Mouse (Mus musculus): ENCODE results near the gene Lpin1. TPM values are rescaled to one million over a fixed set of nuclear protein-coding genes. Genes with fewer than 3 reads are reported as not detected.

Lpin1 gene
- polyA plus RNA-seq, 1 experiment from 2014 or later = 18.3 TPM

- WGBS = 71% methylated on average over 15 of the region's 15 CpGs
- Histone ChIP-seq H3K4me3 (no peak overlapping the region), H3K9me3 (no peaks in the 10 kb centered on the region), H3K27me3 (no peaks in the 10 kb centered on the region), H3K4me2 (no peak overlapping the region), H3K27ac (peak overlapping the region; percentile 64), H3K36me3 (peaks cover 12% of the 10 kb centered on the region), H3K9ac (peak overlapping the region; percentile 55; the same call in 1 of the 2 replicates), H3K4me1 (replicated peaks) (peaks cover 12% of the 10 kb centered on the region)
- peak; percentile 63 for ATAC-seq (ENCODE audit: low FRiP score)
Observed at GRCm38 (mm10) chr12:16531956-16532859, 78.6 kb downstream of the Lpin1 start.

DNA sequence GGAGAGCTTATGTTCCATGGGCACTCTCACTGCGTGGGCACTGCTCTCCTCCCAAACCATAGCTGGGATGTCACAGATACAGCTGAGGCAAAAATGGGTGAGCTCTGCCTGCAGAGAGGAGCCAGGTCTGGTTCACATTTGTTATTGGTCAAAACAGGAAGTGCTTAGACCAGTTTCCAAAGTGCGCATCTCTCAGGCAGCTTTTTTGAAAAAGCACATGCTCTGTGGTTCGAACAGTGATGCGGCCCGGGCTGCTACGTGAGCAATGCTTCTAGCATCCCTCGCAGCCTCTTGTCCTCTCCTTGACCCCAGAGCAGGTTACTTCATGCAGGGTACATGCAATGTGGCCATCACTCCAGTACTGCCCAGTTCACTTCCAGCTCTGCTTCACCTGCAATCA, 82.1 kb downstream of the Lpin1 start:
- H3K27ac ChIP-seq = no peak overlapping the region
- no peaks in the 10 kb centered on the region for H3K36me3 ChIP-seq
- WGBS = 92% methylated on average over 7 of the region's 7 CpGs
- H3K4me3 ChIP-seq = no peak overlapping the region
- peaks cover 7% of the 10 kb centered on the region; the same call in 1 of the 2 replicates for H3K9me3 ChIP-seq
- no peak overlapping the region for H3K9ac ChIP-seq
- ATAC-seq (ENCODE audit: low FRiP score) = no peak
- H3K27me3 ChIP-seq = no peaks in the 10 kb centered on the region
- peaks cover 12% of the 10 kb centered on the region for H3K4me1 ChIP-seq (replicated peaks)
- no peak overlapping the region for H3K4me2 ChIP-seq

DNA sequence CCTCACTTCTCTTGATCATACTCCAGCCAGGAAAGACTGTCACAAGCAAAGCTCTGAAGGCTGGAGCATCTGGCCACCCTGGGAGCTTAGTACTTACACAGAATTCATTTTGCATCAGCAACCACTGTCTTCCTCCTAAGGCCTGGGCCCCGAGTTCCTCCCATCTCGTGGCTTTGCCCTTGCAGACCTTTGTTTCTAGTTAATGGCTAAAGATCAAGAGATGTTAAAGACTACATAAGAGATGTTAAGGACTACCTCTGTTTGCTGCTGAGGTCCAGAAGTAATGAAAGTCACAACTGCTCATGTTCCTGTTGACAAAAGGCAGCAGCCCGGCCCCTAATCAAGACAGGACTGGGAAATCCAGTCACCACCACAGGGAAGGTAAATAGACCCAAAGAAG, 82.8 kb downstream of the Lpin1 start:
- ATAC-seq (ENCODE audit: low FRiP score) = no peak
- H3K36me3 ChIP-seq = no peaks in the 10 kb centered on the region
- WGBS = 83% methylated on average over 3 of the region's 3 CpGs
- H3K4me1 ChIP-seq (replicated peaks) = peaks cover 5% of the 10 kb centered on the region
- peaks cover 7% of the 10 kb centered on the region; the same call in 1 of the 2 replicates for H3K9me3 ChIP-seq
- no peaks in the 10 kb centered on the region for H3K27me3 ChIP-seq
- H3K4me3 ChIP-seq = no peak overlapping the region
- H3K9ac ChIP-seq = no peak overlapping the region
- H3K4me2 ChIP-seq = no peak overlapping the region
- H3K27ac ChIP-seq = no peak overlapping the region

- Histone ChIP-seq H3K9me3 (peaks cover 7% of the 10 kb centered on the region; the same call in 1 of the 2 replicates), H3K4me2 (no peak overlapping the region), H3K4me1 (replicated peaks) (no peaks in the 10 kb centered on the region), H3K9ac (no peak overlapping the region), H3K4me3 (no peak overlapping the region), H3K27ac (no peak overlapping the region), H3K36me3 (no peaks in the 10 kb centered on the region), H3K27me3 (no peaks in the 10 kb centered on the region)
- 91% methylated on average over 5 of the region's 5 CpGs for WGBS
- ATAC-seq (ENCODE audit: low FRiP score) = no peak
Observed at GRCm38 (mm10) chr12:16526862-16527261, 83.9 kb downstream of the Lpin1 start.

GRCm38 (mm10) chr12:16526134-16526533, 84.6 kb downstream of the Lpin1 start:
- Histone ChIP-seq H3K9me3 (peaks cover 7% of the 10 kb centered on the region; the same call in 1 of the 2 replicates), H3K4me3 (no peak overlapping the region), H3K27me3 (no peaks in the 10 kb centered on the region), H3K9ac (no peak overlapping the region), H3K27ac (no peak overlapping the region), H3K4me1 (replicated peaks) (no peaks in the 10 kb centered on the region), H3K36me3 (no peaks in the 10 kb centered on the region), H3K4me2 (no peak overlapping the region)
- WGBS = 94% methylated on average over 2 of the region's 2 CpGs
- no peak for ATAC-seq (ENCODE audit: low FRiP score)

DNA sequence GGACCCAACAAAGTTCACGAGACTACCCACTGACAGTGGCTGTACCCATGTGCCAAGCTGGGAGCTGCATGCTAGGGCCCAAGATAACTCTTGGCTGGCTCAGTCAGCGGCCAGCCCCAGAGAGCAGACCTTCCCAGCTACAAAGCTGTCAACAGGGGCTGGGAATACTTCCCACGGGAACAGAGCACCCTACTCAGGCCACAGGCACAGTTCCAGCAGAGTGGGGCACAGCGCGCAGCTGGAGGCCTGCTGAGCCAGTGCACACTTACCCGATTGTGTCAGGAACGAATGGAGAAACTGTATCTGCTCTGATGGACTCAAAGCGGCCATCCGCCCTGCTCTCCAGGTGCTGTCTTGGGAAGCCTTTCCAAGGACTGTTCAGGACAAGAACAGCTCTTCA, 95.6 kb downstream of the Lpin1 start:
- Histone ChIP-seq H3K4me3 (no peak overlapping the region), H3K4me2 (no peak overlapping the region), H3K27ac (no peak overlapping the region), H3K9ac (no peak overlapping the region), H3K27me3 (no peaks in the 10 kb centered on the region), H3K4me1 (replicated peaks) (0 out of 2 replicates have a peak, but pooled peaks cover 4% of the 10 kb centered on the region), H3K9me3 (0 out of 2 replicates have a peak, but pooled peaks cover 3% of the 10 kb centered on the region), H3K36me3 (no peaks in the 10 kb centered on the region)
- 80% methylated on average over 9 of the region's 9 CpGs for WGBS
- no peak for ATAC-seq (ENCODE audit: low FRiP score)

GRCm38 (mm10) chr12:16512991-16513390, 97.8 kb downstream of the Lpin1 start:
- H3K9me3 ChIP-seq = 0 out of 2 replicates have a peak, but pooled peaks cover 3% of the 10 kb centered on the region

DNA sequence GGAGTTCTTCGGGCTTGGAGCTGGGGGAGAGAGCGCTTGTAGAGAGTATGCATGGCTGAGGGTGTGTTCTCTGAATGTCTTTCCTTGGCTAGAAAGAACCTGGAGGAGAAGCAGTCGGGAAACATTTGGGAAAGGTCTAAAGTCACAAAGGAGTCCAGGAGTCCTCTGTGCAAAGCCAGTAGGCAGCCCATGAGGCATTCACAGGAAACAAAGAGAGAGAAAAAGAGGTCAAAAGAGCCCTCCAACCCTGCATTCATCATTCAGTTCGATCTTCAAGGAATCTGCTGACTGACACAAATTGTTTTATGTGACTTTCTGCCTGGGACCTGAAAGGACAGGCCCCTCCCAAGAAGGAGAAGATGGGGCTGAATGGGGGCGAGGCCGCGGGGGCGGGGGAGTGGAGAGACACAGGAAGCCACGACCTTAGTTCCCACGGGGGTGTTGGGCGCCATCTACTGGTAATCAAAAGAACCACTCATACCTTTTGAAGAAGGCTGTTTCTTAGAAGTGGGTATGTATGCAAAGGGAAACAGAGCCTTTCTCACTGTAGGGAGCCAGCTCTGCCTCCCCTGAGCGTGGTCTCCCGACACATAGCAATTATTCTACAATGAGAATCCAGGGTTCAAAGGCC, 101.5 kb downstream of the Lpin1 start:
- Histone ChIP-seq H3K9me3 (0 out of 2 replicates have a peak, but pooled peaks cover 3% of the 10 kb centered on the region), H3K4me2 (peak overlapping the region; percentile 41), H3K4me1 (replicated peaks) (peaks cover 27% of the 10 kb centered on the region), H3K27ac (peak overlapping the region; percentile 30; the same call in 1 of the 2 replicates), H3K4me3 (peak overlapping the region; percentile 4; the same call in 1 of the 2 replicates), H3K27me3 (no peaks in the 10 kb centered on the region), H3K36me3 (no peaks in the 10 kb centered on the region), H3K9ac (no peak overlapping the region; the same call in 1 of the 2 replicates)
- 5% methylated on average over 13 of the region's 13 CpGs for WGBS
- ATAC-seq (ENCODE audit: low FRiP score) = peak; percentile 69

More at GRCm38 (mm10) chr12:16512991-16513390, 97.8 kb downstream of the Lpin1 start:
- Histone ChIP-seq H3K9ac (no peak overlapping the region), H3K36me3 (no peaks in the 10 kb centered on the region), H3K4me1 (replicated peaks) (peaks cover 18% of the 10 kb centered on the region), H3K27me3 (no peaks in the 10 kb centered on the region), H3K27ac (no peak overlapping the region), H3K4me3 (no peak overlapping the region), H3K4me2 (no peak overlapping the region)
- no peak for ATAC-seq (ENCODE audit: low FRiP score)
- WGBS = 96% methylated on average over 1 of the region's 1 CpGs

DNA sequence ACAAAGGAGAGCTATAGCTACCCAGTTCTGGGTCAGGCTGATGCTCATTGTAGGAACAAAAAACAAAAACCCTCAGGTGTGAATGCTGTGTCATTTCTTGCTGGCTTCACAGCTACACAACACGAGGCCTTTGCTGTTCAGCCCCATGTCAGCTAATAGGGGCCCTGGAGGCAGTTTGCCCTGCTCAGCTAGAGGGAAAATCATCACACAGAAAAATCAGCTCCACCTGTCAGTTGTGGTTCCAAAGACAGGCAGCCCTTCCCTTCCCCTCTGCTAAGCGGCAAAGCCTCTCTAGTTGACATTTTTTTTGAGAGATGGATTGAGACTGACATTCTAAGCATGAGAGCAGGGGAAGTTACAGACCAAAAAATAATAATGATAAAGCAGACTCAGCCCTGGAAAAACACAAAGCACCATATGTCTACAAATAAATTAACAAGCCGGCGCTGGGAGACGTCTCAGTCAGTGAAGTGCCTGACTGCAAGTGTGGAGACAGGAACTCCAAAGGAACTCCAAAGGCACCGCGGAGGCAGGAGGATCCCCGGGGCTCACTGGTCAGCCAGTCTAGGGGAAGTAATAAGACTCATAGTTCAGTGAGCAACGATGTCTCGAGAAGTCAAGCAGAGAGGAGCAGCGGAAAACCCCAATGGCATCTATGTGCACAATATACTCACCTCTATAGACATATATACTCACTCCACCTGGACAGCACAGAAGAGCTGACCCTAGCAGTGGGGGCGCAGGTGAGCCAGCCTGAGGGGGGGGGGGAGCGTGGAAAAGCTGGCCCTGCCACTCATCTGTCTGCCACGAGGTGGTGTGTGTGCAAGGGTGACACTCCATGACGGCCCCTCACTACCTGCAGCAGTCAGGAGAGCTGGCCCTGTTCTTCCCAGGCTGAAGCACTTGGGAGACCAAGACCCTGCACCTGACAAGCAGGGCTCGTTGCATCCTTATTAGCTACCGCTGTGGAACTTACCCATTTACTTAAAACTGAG, 103.7 kb downstream of the Lpin1 start:
- H3K27ac ChIP-seq = 0 out of 2 replicates have a peak overlapping the region, but pooled peaks have one; percentile 0
- ATAC-seq (ENCODE audit: low FRiP score) = no peak
- no peaks in the 10 kb centered on the region for H3K36me3 ChIP-seq
- H3K27me3 ChIP-seq = no peaks in the 10 kb centered on the region
- H3K9ac ChIP-seq = no peak overlapping the region
- H3K4me3 ChIP-seq = no peak overlapping the region
- peaks cover 27% of the 10 kb centered on the region for H3K4me1 ChIP-seq (replicated peaks)
- H3K9me3 ChIP-seq = 0 out of 2 replicates have a peak, but pooled peaks cover 10% of the 10 kb centered on the region
- WGBS = 48% methylated on average over 17 of the region's 17 CpGs
- H3K4me2 ChIP-seq = no peak overlapping the region

DNA sequence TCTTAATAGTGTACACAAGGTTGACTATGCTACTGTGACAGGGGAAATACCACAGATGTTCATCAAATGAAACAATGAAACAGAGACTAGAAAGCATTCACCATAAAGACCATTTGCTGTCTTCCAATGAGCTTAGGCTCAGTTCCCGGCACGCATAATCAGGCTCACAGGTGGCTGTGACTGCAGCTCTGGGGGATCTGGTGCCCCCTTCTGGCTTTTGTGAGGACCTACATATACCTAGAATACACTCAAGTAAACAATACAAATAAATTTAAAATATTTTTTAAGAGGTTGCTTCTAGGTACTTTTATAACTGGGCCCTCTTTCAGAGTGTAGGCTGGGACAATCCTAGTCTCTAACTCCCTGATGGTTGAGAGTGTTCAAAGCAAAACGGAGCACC, 106.5 kb downstream of the Lpin1 start:
- Histone ChIP-seq H3K9ac (no peak overlapping the region), H3K4me2 (no peak overlapping the region), H3K4me1 (replicated peaks) (peaks cover 17% of the 10 kb centered on the region), H3K9me3 (0 out of 2 replicates have a peak, but pooled peaks cover 9% of the 10 kb centered on the region), H3K4me3 (no peak overlapping the region), H3K27me3 (no peaks in the 10 kb centered on the region), H3K27ac (no peak overlapping the region), H3K36me3 (no peaks in the 10 kb centered on the region)
- WGBS = 87% methylated on average over 3 of the region's 3 CpGs
- ATAC-seq (ENCODE audit: low FRiP score) = no peak

- Histone ChIP-seq H3K4me2 (no peak overlapping the region), H3K36me3 (no peaks in the 10 kb centered on the region), H3K4me1 (replicated peaks) (0 out of 2 replicates have a peak, but pooled peaks cover 5% of the 10 kb centered on the region), H3K9ac (no peak overlapping the region), H3K27ac (no peak overlapping the region), H3K4me3 (no peak overlapping the region), H3K9me3 (0 out of 2 replicates have a peak, but pooled peaks cover 9% of the 10 kb centered on the region), H3K27me3 (no peaks in the 10 kb centered on the region)
- no peak for ATAC-seq (ENCODE audit: low FRiP score)
- 51% methylated on average over 4 of the region's 4 CpGs for WGBS
Observed at GRCm38 (mm10) chr12:16497960-16498359, 112.8 kb downstream of the Lpin1 start.

Measured in hindbrain, embryonic 13.5 days (tissue).